Mouse (Mus musculus) brain, adult 2 months (tissue): ENCODE results near the gene Arhgef10l.

ENCODE experiments used
- DNase-seq: peaks from one replicate; pipeline ENCODE4 v3.0.0; 2011; ENCODE audit warnings: low read depth, low spot score

Arhgef10l gene

GRCm38 (mm10) chr4:140636312-140636996 lies 29.4 kb downstream of the Arhgef10l start:
- no peak for DNase-seq

- peak; percentile 29 for DNase-seq
Measured at GRCm38 (mm10) chr4:140634861-140635388, 30.9 kb downstream of the Arhgef10l start.

DNA sequence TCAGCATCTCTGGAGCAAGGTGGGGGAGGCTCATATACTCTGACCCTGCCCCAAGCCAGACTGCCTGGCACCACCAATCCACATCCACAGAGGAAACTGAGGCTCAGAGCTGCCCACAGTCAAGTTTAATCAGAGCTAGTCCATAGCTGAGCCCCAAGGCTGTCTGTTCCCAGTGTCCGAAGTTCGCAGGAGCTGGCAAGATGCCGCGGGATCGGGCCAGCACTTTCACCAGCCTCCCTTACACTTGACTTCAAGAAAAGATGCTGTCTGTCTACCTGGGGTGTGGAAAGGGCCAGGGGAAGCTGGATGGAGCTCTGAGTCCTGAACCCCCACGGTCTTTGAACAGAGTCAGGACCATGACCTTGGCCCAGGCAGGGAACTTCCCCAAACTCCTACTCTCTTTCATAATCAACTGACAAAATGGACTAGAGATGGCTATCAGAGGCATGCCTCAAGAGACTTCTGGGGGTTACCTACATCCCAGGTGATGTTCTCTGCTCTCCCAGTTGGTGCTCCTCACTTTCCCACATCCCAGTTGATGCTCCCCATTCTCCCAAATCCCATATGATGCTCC lies 34.4 kb downstream of the Arhgef10l start:
- DNase-seq: no peak

GRCm38 (mm10) chr4:140630651-140631241 lies 35.1 kb downstream of the Arhgef10l start:
- peak; percentile 37 for DNase-seq

GRCm38 (mm10) chr4:140630136-140630535 lies 35.7 kb downstream of the Arhgef10l start:
- DNase-seq: no peak

DNA sequence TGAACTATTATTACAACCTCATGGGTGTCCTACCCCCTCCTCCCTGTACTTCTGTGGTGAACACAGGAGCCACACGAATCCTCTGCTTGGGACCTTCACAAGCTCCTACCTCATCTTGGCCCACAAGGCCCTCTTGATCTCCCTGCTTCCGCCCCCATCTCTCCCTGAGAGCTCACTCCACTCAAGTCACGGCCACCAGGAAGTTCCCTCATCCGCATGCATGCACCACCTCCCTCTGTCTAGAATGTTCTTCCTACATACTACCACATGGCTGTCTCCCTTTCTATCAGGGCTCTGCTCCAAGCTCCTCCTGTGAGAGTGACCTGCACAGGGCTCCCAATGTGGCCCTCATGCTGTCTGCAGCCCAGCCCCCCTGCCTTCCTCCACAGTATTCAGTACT lies 36.8 kb downstream of the Arhgef10l start:
- DNase-seq: no peak

DNA sequence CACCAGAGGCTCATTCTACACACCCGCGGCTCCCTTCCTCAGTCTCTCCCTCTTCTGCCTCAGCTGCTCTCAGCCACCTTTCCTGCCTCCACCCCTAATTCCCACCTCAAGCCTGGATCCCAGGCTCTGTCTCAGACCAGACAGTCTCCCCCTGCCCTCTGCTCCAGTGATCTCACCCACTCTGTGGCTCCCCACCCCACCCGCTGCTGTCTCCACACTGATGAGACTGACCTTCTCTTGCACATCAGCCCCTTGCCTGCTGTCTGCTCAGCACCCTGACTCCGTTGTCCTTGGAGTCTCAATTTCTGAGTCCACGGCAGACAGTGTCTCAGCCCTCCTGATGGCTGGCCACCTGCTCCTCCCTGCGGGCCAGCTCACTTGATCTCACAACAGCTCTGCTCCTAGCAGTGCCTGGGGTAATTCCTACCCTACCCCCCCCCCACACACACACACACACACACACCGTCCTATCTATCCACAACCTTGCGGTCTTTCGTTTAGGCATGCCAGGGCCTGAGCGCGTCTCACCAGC lies 37.3 kb downstream of the Arhgef10l start:
- peak; percentile 86 for DNase-seq

DNA sequence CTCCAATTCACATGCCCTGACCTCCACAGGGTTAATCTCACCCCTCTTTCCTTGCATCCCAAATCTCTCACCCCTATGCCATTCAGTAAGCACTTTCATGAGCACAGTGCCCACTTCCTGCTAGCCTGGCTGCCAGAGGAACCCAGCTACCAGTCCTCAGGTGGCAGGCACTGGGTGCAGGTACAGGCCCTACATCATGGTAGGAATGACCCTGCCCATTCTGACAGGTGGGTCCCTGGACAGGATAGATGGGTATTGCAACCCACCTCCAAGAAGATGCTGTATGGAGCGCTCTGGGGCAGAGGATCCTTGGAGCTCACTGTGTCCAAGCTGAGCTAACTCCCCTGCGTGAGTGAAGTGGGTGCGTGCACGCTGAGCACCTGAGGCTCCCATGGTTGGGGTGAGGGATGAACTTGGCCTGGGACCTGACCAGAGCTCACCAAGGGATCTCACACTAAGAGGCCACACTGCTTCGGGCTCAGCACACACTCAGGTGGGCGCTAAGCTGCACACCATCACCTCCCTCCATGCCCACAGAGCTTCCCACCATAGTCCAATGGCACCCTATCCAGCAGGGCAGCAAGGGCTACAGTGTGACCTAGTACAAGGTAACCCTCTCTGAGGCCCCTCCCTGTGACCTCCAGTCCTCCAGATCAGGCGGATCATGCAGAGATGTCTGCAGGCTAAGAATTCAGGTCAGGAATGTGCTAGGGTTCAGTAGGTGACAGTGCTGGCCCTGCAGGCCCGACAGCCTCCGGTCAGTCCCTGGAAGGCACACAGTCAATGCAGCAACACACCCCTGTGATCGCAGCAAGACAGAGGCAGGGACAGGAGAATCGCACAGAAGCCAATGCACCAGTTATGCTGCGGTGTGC lies 39.9 kb downstream of the Arhgef10l start:
- no peak for DNase-seq

GRCm38 (mm10) chr4:140624468-140625176 lies 41.2 kb downstream of the Arhgef10l start:
- DNase-seq: peak; percentile 41

DNA sequence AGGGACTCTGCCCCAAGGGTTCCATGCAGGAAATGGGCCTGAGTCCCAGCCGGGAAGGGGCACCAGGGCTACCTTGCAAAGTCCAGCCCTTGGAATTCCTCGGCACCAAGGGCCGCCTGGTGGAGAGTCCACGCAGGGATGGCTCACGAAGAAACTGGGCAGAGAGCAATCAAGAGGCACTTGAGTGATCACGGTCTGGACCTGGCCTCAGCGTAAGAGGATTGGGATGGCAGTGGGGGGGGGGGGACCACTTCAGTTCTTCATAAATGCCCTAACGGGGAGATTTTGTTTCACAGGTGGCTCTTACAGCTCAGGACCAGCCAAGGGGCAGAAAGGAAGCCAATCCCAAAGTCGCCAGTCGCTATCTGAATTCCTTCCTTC lies 41.7 kb downstream of the Arhgef10l start:
- DNase-seq: no peak

GRCm38 (mm10) chr4:140622819-140623218 lies 43.0 kb downstream of the Arhgef10l start:
- DNase-seq: no peak

DNA sequence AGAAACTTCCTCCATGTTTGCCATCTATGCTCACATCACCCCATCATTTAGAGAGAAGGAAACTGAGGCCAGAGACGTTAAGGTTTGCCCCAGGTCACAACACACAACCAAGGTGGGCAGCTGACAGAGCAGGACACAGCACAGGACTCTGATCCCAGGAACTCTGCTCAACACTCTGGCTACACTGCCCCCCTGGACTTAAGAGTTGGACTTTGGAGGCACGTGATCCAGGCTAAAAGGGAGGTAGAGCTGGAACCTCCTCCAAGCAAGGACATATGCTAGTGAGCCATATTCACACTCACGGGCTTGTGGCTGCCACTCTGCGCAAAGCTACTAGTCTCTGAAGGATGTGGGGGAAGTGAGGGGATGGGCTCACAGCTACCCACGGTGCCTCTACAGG lies 45.3 kb downstream of the Arhgef10l start:
- no peak for DNase-seq

- DNase-seq: peak; percentile 73
Measured at GRCm38 (mm10) chr4:140617391-140618385, 48.1 kb downstream of the Arhgef10l start.

DNA sequence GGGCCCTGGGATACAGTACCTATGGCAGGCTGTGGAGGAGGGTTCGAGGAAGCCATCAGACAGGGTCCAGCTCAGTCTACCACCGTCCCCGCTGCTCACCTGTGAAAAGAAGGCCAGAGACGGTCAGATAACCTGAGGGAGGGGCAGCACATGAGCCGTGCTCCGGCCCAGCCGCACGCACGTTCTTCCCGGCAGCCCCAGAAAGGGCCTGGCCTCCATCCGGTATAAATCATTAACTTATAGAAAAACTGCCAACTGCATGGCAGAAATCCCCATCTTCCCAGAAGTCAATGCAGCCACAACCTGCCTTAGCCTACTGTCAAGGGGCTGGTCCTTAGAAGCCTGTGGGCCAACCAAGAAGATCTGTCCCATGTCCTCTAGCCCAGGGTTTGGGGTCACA lies 48.9 kb downstream of the Arhgef10l start:
- no peak for DNase-seq

GRCm38 (mm10) chr4:140616196-140616595 lies 49.6 kb downstream of the Arhgef10l start:
- DNase-seq: no peak

DNA sequence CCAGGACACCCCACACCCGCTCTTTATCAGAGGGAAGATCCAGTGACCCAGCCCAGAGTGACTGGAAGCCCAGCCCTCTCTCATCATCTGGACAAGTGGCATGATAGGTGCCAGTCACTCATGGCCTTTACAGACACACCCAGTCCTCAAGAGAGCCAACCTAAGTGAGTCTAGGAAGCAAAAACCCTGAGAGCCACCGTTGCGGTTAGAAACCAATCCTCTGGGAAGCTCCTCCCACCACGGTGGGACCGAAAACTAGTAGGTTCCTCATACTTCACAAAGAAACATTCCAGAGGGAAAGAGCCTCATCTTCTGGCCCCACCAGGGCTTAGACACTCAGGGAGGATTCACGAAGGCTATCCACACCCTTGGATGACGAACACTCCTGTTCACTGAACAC lies 50.0 kb downstream of the Arhgef10l start:
- no peak for DNase-seq

GRCm38 (mm10) chr4:140614553-140614952 lies 51.3 kb downstream of the Arhgef10l start:
- DNase-seq: no peak

- no peak for DNase-seq
Measured at GRCm38 (mm10) chr4:140614145-140614544, 51.7 kb downstream of the Arhgef10l start.

GRCm38 (mm10) chr4:140610841-140611609 lies 54.8 kb downstream of the Arhgef10l start:
- DNase-seq: peak; percentile 29
